Mouse (Mus musculus) kidney, postnatal 10 days (tissue): ENCODE measurements around the gene Plekhf1.

Experiments
- DNase-seq: peaks from one replicate; pipeline ENCODE4 v3.0.0; 2021; ENCODE audit warnings: mixed read lengths

The Plekhf1 gene

GRCm38 (mm10) chr7:38227900-38228298, at the start of gene Plekhf1:
Gene Plekhf1, minus strand, starts transcription at chr7:38228016.
- peak; percentile 98 for DNase-seq

GRCm38 (mm10) chr7:38272551-38272950, 44.7 kb upstream of the Plekhf1 start:
- DNase-seq = no peak

DNA sequence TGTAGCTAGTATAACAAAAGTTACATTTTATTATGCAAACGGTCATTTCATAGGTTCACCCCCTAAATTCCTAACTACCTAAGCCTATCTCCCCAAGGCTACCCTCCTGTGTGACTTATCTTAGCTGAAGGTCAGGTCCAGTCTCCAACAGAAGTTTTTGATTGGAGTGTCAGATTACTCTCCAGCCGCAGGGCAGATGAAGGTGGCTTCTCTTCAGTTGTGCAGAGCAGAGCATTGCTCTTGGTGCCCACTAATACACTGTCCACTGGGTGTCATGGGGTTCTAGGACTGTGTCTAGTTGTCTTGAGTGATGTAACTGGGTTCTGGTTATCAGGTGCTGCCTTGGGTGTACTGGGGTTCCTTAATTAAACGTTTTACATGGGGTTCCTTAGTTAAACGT, 44.0 kb upstream of the Plekhf1 start:
- DNase-seq = no peak

GRCm38 (mm10) chr7:38271511-38271811, 43.6 kb upstream of the Plekhf1 start:
- DNase-seq = no peak

DNA sequence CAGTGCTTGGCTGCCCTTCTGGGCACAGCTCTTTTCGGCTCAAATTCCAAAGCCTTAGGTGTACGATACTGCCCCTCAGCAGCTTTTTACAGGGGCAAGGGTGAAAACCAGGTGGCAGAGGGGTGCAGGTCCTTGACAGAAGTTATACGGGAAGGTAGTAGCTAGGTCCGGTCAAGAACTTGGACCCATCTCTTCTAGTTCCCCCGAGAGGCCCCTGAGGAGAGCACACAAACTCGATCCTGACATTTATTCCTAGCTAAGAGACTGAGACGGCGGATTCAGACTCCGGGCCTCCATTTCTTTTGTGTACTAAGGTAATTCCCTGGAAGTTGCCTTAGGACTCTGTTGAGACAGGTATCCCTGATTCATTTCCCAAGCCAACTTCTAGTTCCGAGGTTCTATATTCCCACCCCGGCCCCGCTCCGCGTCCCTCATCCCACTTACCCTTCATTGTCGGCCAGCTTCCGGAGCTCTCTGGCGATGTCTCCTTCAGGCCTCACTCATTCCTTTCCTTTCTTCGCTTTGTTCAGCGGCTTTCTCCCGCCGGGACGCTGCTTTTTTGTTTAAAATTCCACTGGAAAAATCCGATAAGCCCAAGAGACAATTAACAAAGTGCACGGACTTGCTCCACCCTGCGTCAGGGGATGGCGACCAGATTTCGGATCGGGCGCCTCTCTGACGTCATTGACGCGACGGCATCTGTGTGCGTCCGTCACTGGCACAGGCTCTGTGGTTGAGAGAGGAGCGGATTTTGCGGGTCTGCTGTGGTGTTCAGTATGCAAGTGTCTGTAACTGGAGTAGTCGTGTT, 43.1 kb upstream of the Plekhf1 start, which contains the start of gene Pop4:
TSS of gene Pop4 (minus strand) at position 721 of the 808 bp plus-strand sequence.
- DNase-seq = peak; percentile 96

DNA sequence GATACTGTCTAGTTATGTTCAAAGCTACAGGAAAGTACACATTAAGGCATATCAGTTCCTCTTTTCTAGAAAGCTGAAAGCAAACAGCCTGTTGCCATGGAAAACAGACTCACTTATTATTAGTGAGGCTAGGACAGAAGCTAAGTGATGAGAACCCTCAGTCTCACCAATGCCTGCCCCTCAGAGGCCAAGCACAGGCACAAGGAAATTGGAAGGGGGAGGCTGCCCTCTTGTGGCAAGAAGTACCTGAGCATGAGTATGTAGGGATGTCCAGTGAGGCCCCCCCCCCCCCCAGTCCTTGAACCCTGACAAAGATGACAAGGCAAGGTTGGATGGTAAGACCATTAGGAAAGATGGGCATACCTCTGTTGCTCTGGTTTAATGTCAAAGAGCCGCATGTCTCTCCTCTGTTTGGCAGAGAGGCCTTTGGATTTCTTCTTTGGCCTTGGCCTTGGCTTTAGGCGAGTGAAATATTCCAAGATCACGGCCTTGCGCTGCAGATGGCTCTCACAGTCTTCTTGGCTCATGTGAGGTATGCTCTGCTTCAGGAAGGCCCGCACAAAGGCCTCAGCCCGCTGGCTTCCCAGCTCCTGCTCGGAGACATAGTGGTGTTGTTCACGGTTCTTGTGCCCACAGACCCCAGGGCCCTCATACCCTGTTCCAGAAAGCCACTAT, 39.3 kb upstream of the Plekhf1 start:
- peak; percentile 63 for DNase-seq

DNA sequence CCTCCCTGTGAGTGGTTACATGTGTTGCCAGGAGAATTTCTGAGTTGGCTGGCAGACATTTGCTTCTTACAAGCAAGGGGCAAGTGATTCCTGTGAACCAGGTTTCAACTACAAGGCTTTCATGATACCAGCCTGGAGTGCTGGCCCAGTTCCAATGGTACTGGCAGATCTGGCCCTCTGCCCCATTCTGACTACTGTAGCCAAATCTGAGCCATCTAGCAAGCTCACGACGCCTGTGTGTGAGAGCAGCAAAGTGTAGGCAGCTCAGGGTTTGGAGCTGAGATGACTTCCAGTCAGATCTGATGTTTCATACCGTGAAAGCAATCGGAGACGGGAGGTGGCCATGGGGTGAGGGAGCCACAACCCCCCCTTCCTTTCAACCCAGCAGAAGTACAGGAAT, 34.6 kb upstream of the Plekhf1 start:
- peak; percentile 10 for DNase-seq

- no peak for DNase-seq
These were observed 31.8 kb upstream of the Plekhf1 start for GRCm38 (mm10) chr7:38259631-38260030.

DNA sequence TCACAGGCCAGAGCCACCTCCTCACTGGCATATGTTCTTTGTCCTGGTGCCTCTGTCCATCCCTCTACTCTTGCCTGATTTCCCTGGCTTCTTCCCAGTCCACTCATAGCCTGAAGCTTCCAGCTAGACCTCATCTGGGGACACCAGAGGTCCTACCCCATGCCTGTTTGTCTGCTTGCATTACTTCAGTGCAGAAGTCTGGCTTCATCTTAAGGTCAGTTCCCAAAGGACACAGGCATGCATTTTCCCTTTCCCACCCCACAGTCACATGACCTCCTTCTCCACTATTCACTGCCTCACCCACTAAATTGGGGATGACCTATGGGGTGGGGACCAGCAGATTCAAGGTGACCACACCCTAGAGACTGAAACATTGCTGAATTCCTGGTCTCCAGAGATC, 25.6 kb upstream of the Plekhf1 start:
- DNase-seq = no peak

DNA sequence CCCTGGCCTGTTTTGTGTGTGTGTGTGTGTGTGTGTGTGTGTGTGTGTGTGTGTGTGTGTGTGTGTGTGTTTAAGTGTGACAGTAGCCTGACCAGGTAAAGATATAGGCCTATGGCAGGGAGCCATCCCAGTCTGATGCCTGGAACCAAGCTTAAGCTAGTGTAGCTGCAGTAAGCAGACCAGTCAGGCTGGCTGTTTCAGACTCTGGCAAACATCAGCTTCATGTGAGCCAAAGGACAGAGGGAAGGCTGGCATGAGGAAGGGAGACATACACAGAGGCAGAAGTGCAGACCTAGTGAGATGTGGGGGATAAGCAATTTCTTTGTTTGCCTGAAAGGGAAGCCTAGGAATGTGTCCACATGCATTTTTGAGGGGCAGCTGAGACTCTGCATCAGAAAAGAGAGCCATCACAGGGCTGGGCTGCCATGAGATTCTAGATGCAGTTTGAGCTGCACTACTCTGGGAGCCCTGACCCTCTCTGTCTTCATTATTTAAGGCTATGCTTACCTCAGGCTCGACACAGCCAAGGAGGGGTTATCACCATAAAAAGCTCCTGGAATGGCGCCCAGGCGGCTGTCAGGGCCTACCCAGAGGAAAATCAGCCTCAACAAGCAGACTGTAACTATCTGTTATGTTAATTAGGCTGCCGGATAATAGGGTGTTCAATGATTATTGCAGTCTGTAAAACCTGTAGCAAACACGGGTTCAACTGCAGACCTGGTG, 23.8 kb upstream of the Plekhf1 start:
- peak; percentile 50 for DNase-seq

- no peak for DNase-seq
These were observed 14.6 kb upstream of the Plekhf1 start for GRCm38 (mm10) chr7:38242417-38242816.

DNA sequence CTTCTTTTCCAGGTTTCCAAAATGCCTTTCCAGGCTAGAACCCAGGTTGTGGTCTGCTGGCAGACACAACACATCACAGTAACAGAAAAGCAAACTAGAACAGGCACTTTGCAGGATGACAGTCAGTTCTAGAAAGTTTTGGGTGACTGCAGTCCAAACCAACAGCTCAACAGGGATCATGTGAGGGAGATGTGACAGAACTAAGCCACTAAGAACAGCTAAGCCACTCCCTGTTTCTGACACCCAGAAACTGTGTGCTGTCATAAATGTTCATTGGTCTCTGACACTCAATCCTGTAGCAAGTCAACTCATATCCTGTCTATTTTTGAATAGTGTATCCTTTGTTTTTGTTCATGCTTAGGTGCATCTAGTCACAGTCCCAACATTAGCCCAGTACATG, 9.3 kb upstream of the Plekhf1 start:
- no peak for DNase-seq

GRCm38 (mm10) chr7:38236400-38237105, 8.7 kb upstream of the Plekhf1 start:
- DNase-seq = no peak

GRCm38 (mm10) chr7:38230285-38230684, 2.5 kb upstream of the Plekhf1 start:
- DNase-seq = peak; percentile 60

DNA sequence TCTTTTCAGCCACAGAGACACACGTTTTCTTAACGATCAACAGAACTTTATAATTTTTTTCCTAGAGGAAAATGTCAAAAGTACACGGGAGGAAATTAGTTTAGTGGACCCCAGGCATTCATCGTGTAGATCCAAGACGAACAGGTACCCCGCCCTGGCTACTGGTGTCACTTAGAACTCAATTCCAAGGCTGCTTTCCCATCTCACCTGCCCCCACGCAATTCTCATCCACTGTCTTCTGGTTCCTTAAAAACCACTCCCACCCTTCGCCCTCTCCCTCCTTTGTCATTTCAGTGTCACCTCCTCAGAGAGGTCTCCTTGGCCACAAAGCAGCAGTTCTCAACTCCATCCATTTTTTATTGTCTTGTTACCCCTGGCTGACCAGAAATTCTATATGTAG, 513 bp upstream of the Plekhf1 start:
- no peak for DNase-seq

- DNase-seq = peak; percentile 83
These were observed 476 bp downstream of the Plekhf1 start for GRCm38 (mm10) chr7:38227181-38227899.

DNA sequence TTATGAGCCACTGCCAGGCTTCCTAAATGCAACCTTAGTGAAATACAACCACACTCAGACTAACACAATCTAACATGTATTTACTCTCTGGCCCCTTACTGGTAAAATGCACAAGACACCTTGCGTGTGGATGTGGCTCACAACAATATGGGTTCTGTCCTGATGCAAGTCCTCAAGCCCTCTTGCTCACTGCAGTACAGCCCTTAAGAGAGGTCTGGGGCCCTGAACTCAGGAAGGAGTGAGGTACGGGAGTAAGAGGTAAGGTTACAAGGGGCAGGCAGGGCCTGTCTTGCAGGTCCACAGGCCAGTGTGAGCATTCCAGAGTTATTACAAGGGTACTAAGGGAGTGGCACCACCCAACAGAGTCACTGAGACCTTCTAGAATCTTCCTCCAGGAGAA, 1.6 kb downstream of the Plekhf1 start:
- no peak for DNase-seq

GRCm38 (mm10) chr7:38224577-38225369, 3.0 kb downstream of the Plekhf1 start:
- no peak for DNase-seq

DNA sequence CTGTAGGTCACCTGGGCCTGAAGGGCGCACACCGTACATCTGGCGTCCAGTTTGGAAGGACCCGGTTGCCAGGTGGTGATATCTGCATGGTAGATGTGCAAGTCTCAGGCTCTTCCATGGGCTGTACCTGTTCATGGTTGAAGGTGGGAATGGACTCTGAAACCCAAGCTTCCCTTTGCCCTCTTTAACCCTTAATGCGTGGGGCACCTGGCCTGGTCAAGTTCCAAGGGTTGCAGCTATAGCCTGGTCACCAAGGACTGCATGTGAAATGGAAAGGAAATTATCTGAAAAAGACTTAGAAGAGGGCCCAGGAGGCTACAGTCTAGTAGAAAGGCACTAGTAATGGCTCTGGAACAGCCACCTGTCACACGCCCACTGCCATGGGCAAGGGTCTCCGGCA, 7.0 kb downstream of the Plekhf1 start:
- no peak for DNase-seq

GRCm38 (mm10) chr7:38219526-38219925, 8.3 kb downstream of the Plekhf1 start:
- no peak for DNase-seq

DNA sequence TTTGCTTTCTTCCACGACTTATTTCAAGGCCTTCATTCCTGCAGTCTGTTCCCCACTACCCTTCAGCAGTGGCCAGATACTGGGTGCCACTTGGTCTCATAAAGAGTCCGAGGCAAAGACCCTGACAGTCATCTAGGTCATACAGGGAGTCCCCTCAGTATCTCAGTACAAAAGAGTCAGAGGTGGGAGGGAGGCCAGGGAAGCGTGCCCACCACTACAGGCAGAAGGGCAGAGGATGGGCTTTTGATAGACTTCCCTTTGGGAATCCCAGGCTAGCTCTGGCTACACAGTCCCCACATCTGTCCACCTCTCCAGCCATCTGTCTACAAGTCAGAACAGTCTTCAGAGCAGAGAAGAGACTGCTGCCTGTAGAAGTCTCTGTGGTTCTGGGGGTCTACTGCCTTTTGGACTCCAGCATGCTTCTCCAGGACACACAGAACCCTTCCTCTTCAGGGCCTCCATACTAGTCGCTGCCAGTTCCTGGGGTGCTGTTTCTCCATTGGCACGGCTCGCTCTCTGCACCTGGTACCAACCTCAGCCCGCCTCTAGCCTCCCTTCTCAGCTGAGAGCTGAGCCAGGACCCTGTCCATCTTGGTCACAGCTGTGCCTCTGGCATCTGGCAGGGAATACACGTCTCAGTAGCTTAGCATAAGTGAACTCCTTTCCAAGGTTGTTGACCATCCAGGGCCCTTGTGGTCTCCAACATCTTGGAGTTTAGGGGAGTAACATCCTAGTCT, 9.0 kb downstream of the Plekhf1 start:
- DNase-seq = no peak
